Mouse (Mus musculus) ovary, adult 2 months (tissue): ENCODE measurements around the gene 1700020L24Rik. TPM values are rescaled to one million over a fixed set of nuclear protein-coding genes. Genes with fewer than 3 reads are reported as not detected.

Source experiments
- polyA plus RNA-seq: library from polyadenylated mRNA; depleted of rRNA; stranded (reverse); fragments of >200 nt; gene quantifications from 2 replicates; pipeline ENCODE4 v1.2.3, GENCODE M21; 2012; rRNA removed

The 1700020L24Rik gene
- polyA plus RNA-seq = 0.41 and 0.51 TPM in 2 replicates

DNA sequence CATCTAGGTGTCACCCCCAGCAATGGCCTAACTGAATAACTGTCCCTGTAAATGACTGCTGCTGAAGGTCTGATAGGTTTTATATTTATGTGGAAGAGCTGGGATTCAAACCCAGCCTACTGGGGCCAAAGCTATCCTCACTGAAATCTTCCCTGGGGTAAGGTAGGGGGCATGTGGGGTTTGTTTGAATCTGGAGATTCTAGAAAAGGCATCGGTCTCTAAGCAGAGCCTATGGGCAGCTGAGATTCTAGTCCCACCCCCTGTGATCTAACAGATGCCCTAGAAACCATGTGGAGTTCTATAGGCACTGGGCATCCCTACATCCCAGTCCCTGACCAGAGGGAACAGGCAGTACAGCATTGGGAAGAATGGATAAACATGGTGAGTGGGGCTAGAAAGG lies at the start of gene 1700020L24Rik:
Gene 1700020L24Rik, plus strand, starts transcription at position 301 of the 400 bp plus-strand sequence.

DNA sequence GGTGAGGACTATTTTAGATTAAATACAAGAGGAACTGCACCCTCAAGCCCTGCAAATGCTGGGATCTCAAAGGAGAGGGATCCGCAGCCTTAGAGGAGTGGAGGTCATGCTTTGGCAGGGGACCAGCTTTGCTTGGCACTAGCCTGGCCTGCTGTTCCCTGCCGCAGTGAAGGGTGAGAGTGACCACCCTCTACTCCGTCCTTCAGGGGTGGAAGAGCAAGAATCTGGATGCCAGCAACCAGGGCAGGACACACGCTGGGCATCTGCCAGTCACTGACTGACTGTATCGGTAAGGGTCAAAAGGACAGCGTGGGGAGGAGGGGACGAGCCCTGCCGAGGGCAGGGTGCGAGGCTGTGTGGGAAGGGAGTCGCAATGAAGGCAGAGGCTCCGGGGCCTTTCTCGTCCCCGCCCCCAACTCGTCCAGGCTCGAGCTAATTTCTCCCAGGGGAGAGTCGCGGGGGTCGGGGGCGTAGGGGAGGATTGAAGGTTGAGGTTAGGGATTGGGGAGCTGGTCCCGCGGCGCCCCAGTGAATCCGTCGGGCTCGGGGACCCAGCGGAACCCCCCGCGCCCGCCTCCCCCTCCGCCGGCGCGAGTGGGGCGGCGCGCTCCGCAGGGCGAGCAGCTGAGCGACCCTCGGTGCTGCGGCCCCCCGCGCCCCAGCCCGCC lies 28.3 kb upstream of the 1700020L24Rik start, which contains the start of gene Rasl10b:
Gene Rasl10b, plus strand, starts transcription at position 51 of the 668 bp plus-strand sequence.

DNA sequence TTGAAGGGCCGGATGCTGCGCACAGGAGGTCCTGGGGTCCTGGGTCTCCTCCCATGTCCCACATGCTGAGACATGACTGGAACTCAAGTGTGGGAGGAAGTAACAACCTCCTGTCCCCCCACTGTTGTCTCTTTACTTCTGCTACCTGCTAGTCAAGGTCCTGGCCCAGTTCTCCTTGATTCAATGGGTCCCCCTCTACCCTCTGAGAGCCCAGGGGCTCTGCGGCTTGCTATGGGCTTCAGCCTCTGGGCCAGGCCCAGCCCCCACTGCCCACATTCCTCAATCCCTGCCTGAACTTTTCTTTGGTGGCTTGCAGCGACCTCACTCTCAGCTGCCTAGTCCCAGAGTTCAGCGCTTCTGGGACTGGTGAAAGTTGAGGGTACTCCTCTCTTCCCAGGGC lies 8.1 kb upstream of the 1700020L24Rik start, which contains the start of gene Gas2l2:
Gene Gas2l2, minus strand, starts transcription at position 101 of the 400 bp plus-strand sequence.

DNA sequence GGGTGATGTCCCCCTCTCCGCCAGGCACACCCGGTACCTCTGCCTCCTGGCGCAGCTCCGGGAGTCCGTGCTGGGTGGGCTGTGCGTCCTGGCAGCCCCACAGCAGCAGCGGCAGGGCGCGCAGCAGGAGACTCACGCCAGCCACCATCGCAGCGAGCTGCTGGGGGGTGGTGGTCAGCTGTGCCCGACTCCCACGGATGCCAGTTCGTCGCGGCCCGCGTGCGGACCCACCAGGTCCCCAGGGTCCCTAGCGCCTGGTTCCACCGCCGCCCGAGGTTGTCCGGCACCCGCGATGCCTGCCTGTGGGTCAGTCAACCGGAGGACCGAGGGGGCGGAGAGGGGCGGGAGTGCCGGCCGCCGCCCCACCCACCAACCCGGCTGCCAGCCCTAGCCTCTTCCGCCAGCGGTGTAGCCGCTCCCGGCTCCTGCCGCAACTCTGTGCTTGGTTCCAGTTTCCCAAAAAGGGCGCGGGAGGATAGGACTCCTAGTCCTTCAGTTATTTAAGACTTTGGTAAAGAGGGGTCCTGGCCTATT lies 25.3 kb downstream of the 1700020L24Rik start, which contains the start of gene Mmp28:
Gene Mmp28, minus strand, starts transcription at position 361 of the 534 bp plus-strand sequence.

DNA sequence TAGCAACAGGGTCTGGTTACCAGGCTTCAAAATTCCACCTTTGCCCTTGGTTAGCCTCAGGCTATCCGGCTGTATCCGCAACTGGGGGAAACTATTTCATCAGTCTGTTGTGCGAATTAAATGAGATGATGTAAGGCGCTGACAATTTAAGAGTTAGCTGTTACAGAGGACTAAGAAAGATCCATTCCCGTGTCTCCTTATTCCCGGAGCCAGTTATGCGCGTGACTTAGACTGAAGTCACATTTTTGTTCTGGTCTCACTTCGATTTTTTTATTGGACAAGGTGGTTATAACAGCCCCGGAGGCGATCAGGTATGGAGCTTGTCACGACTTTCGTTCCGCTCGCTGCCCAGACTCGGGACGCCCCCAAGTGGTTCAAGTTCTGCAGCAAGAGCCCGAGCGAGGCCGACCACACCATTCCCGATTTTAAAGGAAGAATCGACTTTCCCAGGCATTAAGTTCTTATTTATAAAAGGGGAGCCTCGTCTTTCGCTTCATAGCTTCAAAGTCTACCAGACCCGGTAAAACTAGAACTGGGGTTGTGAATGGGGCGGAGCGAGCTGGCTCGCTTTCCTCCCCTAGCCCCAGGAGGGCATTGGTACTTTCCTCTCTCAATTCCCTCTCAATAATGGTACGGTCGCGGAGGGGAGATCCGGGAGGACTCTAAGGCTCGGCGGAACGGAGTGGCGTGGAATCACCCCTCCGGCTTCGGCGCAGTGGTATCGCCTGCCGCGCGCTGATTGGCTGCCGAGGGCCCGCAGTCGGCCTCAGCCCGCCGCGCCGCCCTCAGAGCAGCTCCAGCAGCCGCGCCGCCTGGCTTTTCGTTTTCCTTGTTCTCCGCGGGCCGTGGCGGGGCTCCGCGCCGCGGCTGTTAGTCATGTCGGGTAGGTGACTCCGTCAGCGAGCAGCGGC lies 35.1 kb downstream of the 1700020L24Rik start, which contains the start of gene Taf15:
Gene Taf15, plus strand, starts transcription at position 763 of the 911 bp plus-strand sequence.

Other genes starting within 250 kb of the 1700020L24Rik start
- gene Slfn3, start 246.3 kb upstream of the 1700020L24Rik start, polyA plus RNA-seq = 0.21 and 0.32 TPM in 2 replicates
- gene Slfn14, start 151.0 kb upstream of the 1700020L24Rik start, polyA plus RNA-seq = 0.58 and 0.93 TPM in 2 replicates
- 31.6 and 37.4 TPM in 2 replicates for gene Ap2b1, start 138.7 kb upstream of the 1700020L24Rik start, polyA plus RNA-seq
- gene Pex12, start 135.1 kb upstream of the 1700020L24Rik start, polyA plus RNA-seq = 8.9 and 9.3 TPM in 2 replicates
- gene Rasl10b, start 28.5 kb upstream of the 1700020L24Rik start, polyA plus RNA-seq = 3.0 TPM in 2 replicates
- 3.4 and 3.5 TPM in 2 replicates for gene Gas2l2, start 8.2 kb upstream of the 1700020L24Rik start, polyA plus RNA-seq
- 8.9 and 11.6 TPM in 2 replicates for gene Mmp28, start 25.4 kb downstream of the 1700020L24Rik start, polyA plus RNA-seq
- 2.2 and 2.3 TPM in 2 replicates for gene Taf15, start 35.4 kb downstream of the 1700020L24Rik start, polyA plus RNA-seq
- not detected in 2 replicates for gene Heatr9, start 84.5 kb downstream of the 1700020L24Rik start, polyA plus RNA-seq
- 16.5 and 41.1 TPM in 2 replicates for gene Ccl5, start 92.8 kb downstream of the 1700020L24Rik start, polyA plus RNA-seq
- 0.57 and 1.0 TPM in 2 replicates for gene Ccl9, start 141.0 kb downstream of the 1700020L24Rik start, polyA plus RNA-seq
- gene Ccl6, start 155.4 kb downstream of the 1700020L24Rik start, polyA plus RNA-seq = 4.4 and 6.0 TPM in 2 replicates
- gene Rpl9-ps1, start 207.9 kb downstream of the 1700020L24Rik start, polyA plus RNA-seq = not detected in 2 replicates
- 3.2 and 3.7 TPM in 2 replicates for gene Ccl3, start 211.7 kb downstream of the 1700020L24Rik start, polyA plus RNA-seq
- gene Ccl4, start 224.9 kb downstream of the 1700020L24Rik start, polyA plus RNA-seq = 1.7 and 3.3 TPM in 2 replicates